Mouse (Mus musculus): ENCODE data around the gene Atg4b. TPM values are rescaled to one million over a fixed set of nuclear protein-coding genes. Genes with fewer than 3 reads are reported as not detected.

The Atg4b gene
- 107 and 112 TPM in 2 replicates for polyA plus RNA-seq (2015; fragmentation: Nextera tagmentation; extraction: Ambion mirVana)

- Histone ChIP-seq H3K9ac (no peak within 1 kb of the TSS), H3K27me3 (no peaks in the 10 kb centered on the region), H3K4me1 (replicated peaks) (peaks cover 24% of the 10 kb centered on the region), H3K4me3 (no peak within 1 kb of the TSS), H3K27ac (no peak within 1 kb of the TSS), H3K9me3 (no peaks in the 10 kb centered on the region), H3K4me2 (no peak within 1 kb of the TSS), H3K36me3 (peaks cover 29% of the 10 kb centered on the region)
- ATAC-seq (ENCODE audit: low FRiP score): no peak
- WGBS: 80% methylated on average over 6 of the region's 6 CpGs
These were observed at the start of gene Atg4b for GRCm38 (mm10) chr1:93751290-93751689. Gene Atg4b (plus strand): TSS chr1:93751500.

- H3K4me1 ChIP-seq (replicated peaks): no peaks in the 10 kb centered on the region
- no peak overlapping the region for H3K4me2 ChIP-seq
- no peaks in the 10 kb centered on the region for H3K27me3 ChIP-seq
- ATAC-seq (ENCODE audit: low FRiP score): no peak
- H3K9ac ChIP-seq: no peak overlapping the region
- H3K4me3 ChIP-seq: no peak overlapping the region
- no peak overlapping the region for H3K27ac ChIP-seq
- WGBS: 85% methylated on average over 1 of the region's 1 CpGs
- peaks cover 27% of the 10 kb centered on the region for H3K36me3 ChIP-seq
- H3K9me3 ChIP-seq: no peaks in the 10 kb centered on the region
These were observed 49.2 kb upstream of the Atg4b start for GRCm38 (mm10) chr1:93702106-93702505.

DNA sequence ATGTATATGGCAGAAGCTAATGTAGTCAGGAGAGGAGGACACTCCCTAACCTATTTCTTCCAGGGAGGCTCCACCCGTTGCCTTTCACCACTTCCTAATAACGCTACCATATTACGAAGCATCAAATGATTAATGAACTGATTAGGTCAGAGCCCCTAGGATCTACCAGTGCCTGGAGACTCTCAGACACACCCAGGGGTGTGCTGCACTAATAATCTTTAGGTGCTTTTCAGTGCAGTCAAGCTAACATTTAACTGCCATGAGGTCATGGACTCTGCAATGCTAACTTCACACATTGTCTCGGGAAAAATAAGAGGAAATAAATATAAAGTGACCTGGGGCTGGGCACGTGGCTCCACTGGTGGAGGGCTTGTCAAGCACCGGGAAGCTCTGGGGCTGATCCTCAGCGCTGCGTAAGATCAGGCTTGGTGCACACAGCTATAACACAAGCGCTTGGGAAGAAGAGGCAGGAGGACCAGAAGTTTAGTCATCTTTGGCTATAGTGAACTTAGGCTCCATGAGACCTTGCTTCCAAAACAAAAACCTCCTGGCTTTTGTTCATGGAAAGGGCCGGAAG is 47.7 kb upstream of the Atg4b start:
- Histone ChIP-seq H3K4me1 (replicated peaks) (no peaks in the 10 kb centered on the region), H3K4me2 (no peak overlapping the region), H3K9me3 (no peaks in the 10 kb centered on the region), H3K27ac (no peak overlapping the region), H3K27me3 (no peaks in the 10 kb centered on the region), H3K9ac (no peak overlapping the region), H3K4me3 (no peak overlapping the region), H3K36me3 (peaks cover 29% of the 10 kb centered on the region)
- ATAC-seq (ENCODE audit: low FRiP score): no peak
- WGBS: 94% methylated on average over 10 of the region's 10 CpGs

DNA sequence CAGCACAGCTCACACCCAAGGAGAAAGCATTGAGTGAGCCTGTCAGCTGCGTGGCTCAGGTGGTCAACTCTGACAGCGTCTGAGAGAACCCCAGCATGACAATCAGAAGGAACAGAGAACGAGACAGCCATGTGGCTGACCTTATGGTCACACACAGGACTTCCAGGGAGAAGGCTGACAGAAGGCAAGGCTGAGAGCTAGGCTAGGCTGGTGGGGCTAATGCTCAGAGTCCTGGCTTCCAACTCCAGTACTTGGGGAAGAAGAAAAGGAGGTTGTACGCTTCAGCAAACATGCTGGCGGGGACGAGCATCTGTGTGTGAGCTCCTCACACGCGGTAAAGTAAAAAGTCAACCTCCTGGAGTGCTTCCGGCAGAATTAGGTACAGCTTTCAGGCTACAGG is 47.0 kb upstream of the Atg4b start:
- Histone ChIP-seq H3K27me3 (no peaks in the 10 kb centered on the region), H3K36me3 (peaks cover 30% of the 10 kb centered on the region), H3K9me3 (no peaks in the 10 kb centered on the region), H3K4me1 (replicated peaks) (no peaks in the 10 kb centered on the region), H3K4me2 (no peak overlapping the region), H3K27ac (no peak overlapping the region), H3K9ac (no peak overlapping the region), H3K4me3 (no peak overlapping the region)
- 88% methylated on average over 9 of the region's 9 CpGs for WGBS
- no peak for ATAC-seq (ENCODE audit: low FRiP score)

DNA sequence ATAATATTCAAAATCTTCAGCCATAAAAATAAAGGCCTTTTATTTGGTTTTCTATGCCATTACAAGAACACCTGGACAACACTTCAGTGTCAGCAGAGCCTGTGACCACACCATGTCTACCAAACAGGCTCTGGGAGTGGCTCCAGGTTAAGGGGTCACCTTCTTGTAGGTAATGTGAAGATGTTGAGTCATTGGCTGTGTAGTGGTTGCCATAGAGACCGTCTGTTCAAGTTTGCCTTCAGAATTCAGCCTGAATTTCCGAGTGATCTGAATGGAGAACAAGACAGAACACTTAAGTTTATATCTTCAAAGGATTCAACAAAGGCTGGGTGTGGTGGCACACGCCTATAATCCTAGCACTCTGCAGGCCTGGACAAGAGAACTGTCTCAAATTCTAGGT is 45.9 kb upstream of the Atg4b start:
- Histone ChIP-seq H3K36me3 (peaks cover 30% of the 10 kb centered on the region), H3K4me2 (no peak overlapping the region), H3K4me1 (replicated peaks) (no peaks in the 10 kb centered on the region), H3K9me3 (no peaks in the 10 kb centered on the region), H3K9ac (no peak overlapping the region), H3K27ac (no peak overlapping the region), H3K27me3 (no peaks in the 10 kb centered on the region), H3K4me3 (no peak overlapping the region)
- 71% methylated on average over 3 of the region's 3 CpGs for WGBS
- no peak for ATAC-seq (ENCODE audit: low FRiP score)

- Histone ChIP-seq H3K9me3 (no peaks in the 10 kb centered on the region), H3K27me3 (no peaks in the 10 kb centered on the region), H3K4me2 (no peak overlapping the region), H3K4me1 (replicated peaks) (no peaks in the 10 kb centered on the region), H3K9ac (no peak overlapping the region), H3K36me3 (peaks cover 45% of the 10 kb centered on the region), H3K4me3 (no peak overlapping the region), H3K27ac (no peak overlapping the region)
- WGBS: 92% methylated on average over 2 of the region's 2 CpGs
- ATAC-seq (ENCODE audit: low FRiP score): no peak
These were observed 35.1 kb upstream of the Atg4b start for GRCm38 (mm10) chr1:93716166-93716565.

DNA sequence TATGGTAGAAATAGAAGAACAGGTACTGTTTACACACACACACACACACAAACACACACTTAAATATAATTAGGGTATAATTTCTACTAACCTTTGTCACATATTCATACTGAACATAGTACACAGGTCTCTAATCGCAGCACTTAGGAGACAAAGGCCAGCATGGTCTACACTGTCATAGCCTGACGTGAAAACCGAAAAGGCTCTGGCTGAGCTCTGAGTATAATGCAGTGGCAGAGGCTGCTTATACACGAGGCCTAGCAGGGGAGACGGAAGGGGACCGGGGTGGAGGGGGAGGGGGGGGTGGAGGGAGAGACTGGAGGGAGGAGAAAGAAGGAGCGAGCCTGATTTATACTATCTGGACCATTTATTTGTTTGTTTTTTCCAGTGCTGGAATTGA is 29.7 kb upstream of the Atg4b start:
- Histone ChIP-seq H3K4me2 (no peak overlapping the region), H3K4me1 (replicated peaks) (no peaks in the 10 kb centered on the region), H3K27me3 (no peaks in the 10 kb centered on the region), H3K4me3 (no peak overlapping the region), H3K27ac (peak overlapping the region; percentile 18; the same call in 1 of the 2 replicates), H3K9me3 (no peaks in the 10 kb centered on the region), H3K36me3 (peaks cover 19% of the 10 kb centered on the region), H3K9ac (no peak overlapping the region)
- 66% methylated on average over 7 of the region's 7 CpGs for WGBS
- ATAC-seq (ENCODE audit: low FRiP score): no peak

DNA sequence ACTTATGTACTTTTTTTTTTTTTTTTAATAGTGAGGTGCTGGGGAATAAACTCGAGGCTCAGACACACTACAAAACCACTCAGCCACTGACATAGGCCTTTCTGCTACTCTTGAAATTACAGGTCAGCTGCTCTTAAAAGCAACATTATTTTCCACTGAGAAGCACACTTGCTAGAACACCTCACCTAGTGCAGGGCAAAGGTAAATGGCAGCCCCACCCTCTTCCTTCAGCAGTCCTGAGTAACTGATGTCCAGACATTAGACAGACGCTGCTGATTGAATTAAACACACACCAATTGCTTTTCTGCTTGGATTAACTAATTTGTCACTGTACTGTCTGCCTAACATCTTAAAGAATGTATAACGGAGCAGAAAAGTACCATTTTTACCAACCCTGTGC is 26.7 kb upstream of the Atg4b start:
- H3K27me3 ChIP-seq: no peaks in the 10 kb centered on the region
- H3K4me2 ChIP-seq: no peak overlapping the region
- H3K4me1 ChIP-seq (replicated peaks): no peaks in the 10 kb centered on the region
- H3K27ac ChIP-seq: no peak overlapping the region
- H3K9me3 ChIP-seq: no peaks in the 10 kb centered on the region
- H3K4me3 ChIP-seq: no peak overlapping the region
- H3K36me3 ChIP-seq: peaks cover 16% of the 10 kb centered on the region
- 87% methylated on average over 3 of the region's 3 CpGs for WGBS
- no peak for ATAC-seq (ENCODE audit: low FRiP score)
- H3K9ac ChIP-seq: no peak overlapping the region

DNA sequence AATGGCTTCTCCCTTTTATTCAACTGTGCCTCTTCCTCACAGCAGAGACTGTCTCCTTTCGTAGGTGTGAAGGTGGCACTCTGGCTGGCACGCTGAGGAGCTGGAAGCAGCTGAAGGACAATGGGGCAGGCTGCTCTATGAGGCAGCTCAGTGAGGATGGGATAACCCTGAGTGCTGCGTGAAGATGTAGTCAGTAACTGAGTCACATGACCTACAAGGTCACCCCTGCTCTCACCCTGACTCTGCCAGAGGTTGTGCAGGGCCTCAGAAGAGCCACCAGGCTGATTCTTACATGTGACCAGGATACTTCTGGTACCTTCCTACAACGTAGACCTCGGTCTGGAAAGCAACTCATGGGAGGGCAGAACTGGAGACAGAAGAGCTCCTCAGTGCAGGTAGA is 25.6 kb upstream of the Atg4b start:
- no peak overlapping the region for H3K4me3 ChIP-seq
- ATAC-seq (ENCODE audit: low FRiP score): no peak
- H3K36me3 ChIP-seq: peaks cover 16% of the 10 kb centered on the region
- H3K4me2 ChIP-seq: no peak overlapping the region
- 92% methylated on average over 5 of the region's 5 CpGs for WGBS
- no peaks in the 10 kb centered on the region for H3K4me1 ChIP-seq (replicated peaks)
- H3K27ac ChIP-seq: no peak overlapping the region
- no peaks in the 10 kb centered on the region for H3K9me3 ChIP-seq
- H3K27me3 ChIP-seq: no peaks in the 10 kb centered on the region
- no peak overlapping the region for H3K9ac ChIP-seq

DNA sequence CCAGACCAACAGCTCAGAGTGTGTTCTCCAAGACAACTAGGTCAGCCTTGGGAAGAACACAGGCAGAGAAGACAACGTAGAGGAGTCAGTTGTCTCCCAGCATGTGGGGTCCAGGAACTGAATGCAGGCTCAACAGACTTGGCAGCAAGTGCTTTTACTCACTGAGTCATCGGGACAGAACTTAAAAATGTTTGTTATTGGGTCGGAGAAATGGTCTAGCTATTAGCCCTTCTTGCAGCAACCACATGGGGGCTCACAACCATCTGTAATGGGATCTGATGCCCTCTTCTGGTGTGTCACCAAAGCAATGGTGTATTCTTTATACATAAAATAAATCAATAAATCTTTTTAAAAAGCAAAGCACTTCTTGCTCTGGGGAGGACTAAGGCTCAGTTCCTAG is 25.2 kb upstream of the Atg4b start:
- Histone ChIP-seq H3K9ac (no peak overlapping the region), H3K4me1 (replicated peaks) (no peaks in the 10 kb centered on the region), H3K9me3 (no peaks in the 10 kb centered on the region), H3K36me3 (peaks cover 16% of the 10 kb centered on the region), H3K27ac (no peak overlapping the region), H3K27me3 (no peaks in the 10 kb centered on the region), H3K4me2 (no peak overlapping the region), H3K4me3 (no peak overlapping the region)
- 82% methylated on average over 3 of the region's 3 CpGs for WGBS
- ATAC-seq (ENCODE audit: low FRiP score): no peak

DNA sequence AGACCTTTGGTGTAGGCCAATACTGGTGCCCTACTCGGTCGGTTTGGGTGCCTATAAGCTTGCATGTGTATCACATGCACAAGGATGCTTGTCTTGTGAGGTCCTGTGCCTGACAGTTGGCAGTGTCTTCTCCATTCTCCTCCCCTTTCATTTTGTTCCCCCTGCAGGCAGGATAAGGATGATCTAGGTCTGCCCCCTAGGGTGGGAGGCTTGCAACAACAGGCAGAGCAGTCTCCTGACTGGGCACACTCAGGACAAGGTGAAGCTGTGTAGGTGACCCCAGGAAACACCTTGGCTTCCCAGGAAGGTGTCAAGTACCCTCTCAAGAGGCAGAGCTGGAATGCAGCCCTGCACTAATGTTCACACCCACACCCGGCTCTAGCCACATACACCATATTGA is 24.3 kb upstream of the Atg4b start:
- Histone ChIP-seq H3K4me1 (replicated peaks) (peaks cover 3% of the 10 kb centered on the region), H3K4me2 (no peak overlapping the region), H3K9ac (no peak overlapping the region), H3K9me3 (no peaks in the 10 kb centered on the region), H3K36me3 (peaks cover 16% of the 10 kb centered on the region), H3K4me3 (no peak overlapping the region), H3K27ac (no peak overlapping the region), H3K27me3 (no peaks in the 10 kb centered on the region)
- WGBS: 74% methylated on average over 3 of the region's 3 CpGs
- no peak for ATAC-seq (ENCODE audit: low FRiP score)

GRCm38 (mm10) chr1:93731103-93731502 is 20.2 kb upstream of the Atg4b start:
- peaks cover 8% of the 10 kb centered on the region for H3K4me1 ChIP-seq (replicated peaks)
- H3K27ac ChIP-seq: no peak overlapping the region
- no peaks in the 10 kb centered on the region for H3K27me3 ChIP-seq
- H3K4me3 ChIP-seq: no peak overlapping the region
- H3K36me3 ChIP-seq: no peaks in the 10 kb centered on the region
- no peak overlapping the region for H3K4me2 ChIP-seq
- ATAC-seq (ENCODE audit: low FRiP score): 0 out of 2 replicates have a peak, but pooled peaks have one; percentile 38
- no peak overlapping the region for H3K9ac ChIP-seq
- H3K9me3 ChIP-seq: no peaks in the 10 kb centered on the region
- 93% methylated on average over 5 of the region's 5 CpGs for WGBS

GRCm38 (mm10) chr1:93731880-93732281 is 19.4 kb upstream of the Atg4b start:
- H3K4me2 ChIP-seq: 0 out of 2 replicates have a peak overlapping the region, but pooled peaks have one; percentile 0
- H3K36me3 ChIP-seq: no peaks in the 10 kb centered on the region
- no peaks in the 10 kb centered on the region for H3K9me3 ChIP-seq
- no peaks in the 10 kb centered on the region for H3K27me3 ChIP-seq
- H3K9ac ChIP-seq: no peak overlapping the region
- H3K4me3 ChIP-seq: no peak overlapping the region
- H3K4me1 ChIP-seq (replicated peaks): peaks cover 8% of the 10 kb centered on the region
- H3K27ac ChIP-seq: peak overlapping the region; percentile 14; the same call in 1 of the 2 replicates
- 14% methylated on average over 3 of the region's 3 CpGs for WGBS
- peak; percentile 47; the same call in 1 of the 2 replicates for ATAC-seq (ENCODE audit: low FRiP score)
